Mouse (Mus musculus): ENCODE measurements at regions not wholly inside any gene's neighbourhood (a gene's known extent, or its start where the extent isn't known, plus 50 kb on each side); places are given as distances from the start of the nearest gene placed in this dataset.

DNA sequence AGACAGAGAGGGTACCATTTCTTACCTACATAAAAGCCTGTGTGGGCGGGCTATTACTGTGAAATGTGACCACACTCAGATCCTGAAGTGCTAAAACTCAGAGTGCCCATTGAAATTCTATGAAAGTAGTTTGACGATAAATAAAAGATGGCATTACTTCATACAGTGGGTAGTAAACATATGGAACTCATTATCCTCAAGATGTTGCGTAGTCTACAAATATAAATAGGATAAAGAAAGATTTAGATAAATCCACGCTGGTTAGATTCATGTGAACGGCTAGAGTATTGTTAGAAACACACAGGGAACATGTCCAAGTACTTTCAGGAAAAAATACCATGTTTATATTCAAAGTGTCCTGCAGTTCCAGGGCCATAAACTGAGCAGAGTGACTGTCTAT, 58.8 kb upstream of the Nemp2 start:
- TF ChIP-seq CTCF (IDR thresholded peaks at IDR 0.05; ENCODE audit: borderline replicate concordance, control insufficient read depth, extremely low read depth, insufficient read depth, low read length, poor library complexity) (no peak), POLR2A (IDR thresholded peaks at IDR 0.05; ENCODE audit: control insufficient read depth, extremely low read depth, insufficient read depth, low read length, poor library complexity) (no peak)
